23 mouse cellular contexts compared by ENCODE assay signal in the genomic region with DNA sequence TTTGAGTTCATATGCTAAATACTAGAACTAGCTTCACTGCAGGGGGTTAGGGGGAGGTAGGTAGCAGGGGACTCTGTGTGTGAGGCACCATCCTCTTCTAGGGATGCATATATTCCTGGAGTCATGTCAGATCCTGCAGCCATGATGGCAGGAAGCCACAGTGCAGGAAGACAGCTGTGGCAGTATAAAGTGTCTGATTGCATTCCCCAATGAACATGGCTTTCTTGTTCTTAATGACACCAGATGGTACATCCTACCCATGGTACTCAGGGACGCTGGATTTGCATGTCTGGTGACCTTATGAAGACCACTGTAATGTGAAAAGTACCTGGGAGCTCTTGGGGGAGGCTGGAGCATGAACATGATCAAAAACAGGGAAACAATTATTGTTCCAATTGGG.
DNase-seq lines count a peak whose midpoint lies in the region; ATAC-seq lines count a peak whose summit lies in the region.
"Had no signal": no experiment of that assay in that cellular context is flagged by ENCODE, and none has a peak within 500 bp of the region (broad histone marks: within the 10 kb centered on the region; RNA-seq: fewer than 3 reads in every experiment).

No protein-coding gene starts in this region.

- intact Hi-C loops in left cerebral cortex, postnatal 4 days (cut with DNase I) = no loop called here
- intact Hi-C loops in left cerebral cortex, postnatal 10 days (cut with DNase I) = no loop called here

- no peak for DNase-seq in hindbrain, embryonic 10.5 days (ENCODE audit: low spot score)
- DNase-seq in left cerebral cortex, postnatal 4 days = peak; percentile 62
- DNase-seq in left cerebral cortex, postnatal 10 days (ENCODE audit: extremely low spot score in 1 of 2, low spot score in 2 of 2) = no peak
- DNase-seq in thymus, postnatal 0 days (ENCODE audit: low spot score) = no peak
- DNase-seq: adrenal gland, postnatal 25 days; cerebellum, adult 9-10 months; kidney, adult 9 months; kidney, postnatal 25 days; liver, postnatal 0 days; right cerebral cortex, adult 18-20 months; right cerebral cortex, postnatal 4 days; thymus, postnatal 36 days had no signal

- H3K4me3 ChIP-seq in hindbrain, embryonic 13.5 days = no peak overlapping the region
- H3K4me3 ChIP-seq in hindbrain, embryonic 10.5 days = no peak overlapping the region
- no peak overlapping the region for H3K4me3 ChIP-seq in hindbrain, embryonic 16.5 days (ENCODE audit: low read length)
- no peak overlapping the region for H3K4me3 ChIP-seq in neural tube, embryonic 14.5 days (ENCODE audit: low read depth, low read length)
- H3K4me3 ChIP-seq: embryonic facial prominence, embryonic 13.5 days; forebrain, embryonic 15.5 days; heart, embryonic 10.5 days; limb, embryonic 12.5 days had no signal

- no peaks in the 10 kb centered on the region for H3K36me3 ChIP-seq in hindbrain, embryonic 13.5 days
- H3K36me3 ChIP-seq in hindbrain, embryonic 10.5 days = no peaks in the 10 kb centered on the region
- no peaks in the 10 kb centered on the region for H3K36me3 ChIP-seq in hindbrain, embryonic 16.5 days (ENCODE audit: control insufficient read depth, insufficient read depth, low read length)
- H3K36me3 ChIP-seq in neural tube, embryonic 14.5 days (ENCODE audit: control insufficient read depth, insufficient read depth, low read length) = no peaks in the 10 kb centered on the region
- H3K36me3 ChIP-seq: embryonic facial prominence, embryonic 13.5 days; forebrain, embryonic 15.5 days; heart, embryonic 10.5 days; limb, embryonic 12.5 days had no signal

- 58% methylated on average over 1 of the region's 1 CpGs for WGBS in hindbrain, embryonic 13.5 days
- WGBS in hindbrain, embryonic 10.5 days = 81% methylated on average over 1 of the region's 1 CpGs
- 52% methylated on average over 1 of the region's 1 CpGs for WGBS in hindbrain, embryonic 16.5 days
- 47% methylated on average over 1 of the region's 1 CpGs for WGBS in neural tube, embryonic 14.5 days

- no peaks in the 10 kb centered on the region for H3K4me1 ChIP-seq in hindbrain, embryonic 13.5 days (replicated peaks)
- no peaks in the 10 kb centered on the region for H3K4me1 ChIP-seq in hindbrain, embryonic 10.5 days (replicated peaks)
- H3K4me1 ChIP-seq in hindbrain, embryonic 16.5 days (ENCODE audit: control insufficient read depth, insufficient read depth, low read depth, low read length) = no peaks in the 10 kb centered on the region
- no peaks in the 10 kb centered on the region for H3K4me1 ChIP-seq in neural tube, embryonic 14.5 days (ENCODE audit: control insufficient read depth, insufficient read depth, low read length)
- H3K4me1 ChIP-seq: embryonic facial prominence, embryonic 13.5 days; forebrain, embryonic 15.5 days; heart, embryonic 10.5 days; limb, embryonic 12.5 days had no signal

- H3K9me3 ChIP-seq in hindbrain, embryonic 13.5 days = no peaks in the 10 kb centered on the region
- no peaks in the 10 kb centered on the region for H3K9me3 ChIP-seq in hindbrain, embryonic 10.5 days
- no peaks in the 10 kb centered on the region for H3K9me3 ChIP-seq in hindbrain, embryonic 16.5 days (ENCODE audit: control insufficient read depth, low read length)
- no peaks in the 10 kb centered on the region for H3K9me3 ChIP-seq in neural tube, embryonic 14.5 days (ENCODE audit: control insufficient read depth, low read length)
- H3K9me3 ChIP-seq: embryonic facial prominence, embryonic 13.5 days; forebrain, embryonic 15.5 days; heart, embryonic 10.5 days; limb, embryonic 12.5 days had no signal

- no peak overlapping the region for H3K9ac ChIP-seq in hindbrain, embryonic 13.5 days
- no peak overlapping the region for H3K9ac ChIP-seq in hindbrain, embryonic 16.5 days (ENCODE audit: low read depth, low read length)
- H3K9ac ChIP-seq in neural tube, embryonic 14.5 days (replicated peaks; ENCODE audit: low read depth, low read length) = no peak overlapping the region
- H3K9ac ChIP-seq: embryonic facial prominence, embryonic 13.5 days; forebrain, embryonic 15.5 days; limb, embryonic 12.5 days; liver, postnatal 0 days had no signal

- peak overlapping the region; percentile 40; the same call in 1 of the 2 replicates for H3K27ac ChIP-seq in hindbrain, embryonic 13.5 days
- no peak overlapping the region for H3K27ac ChIP-seq in hindbrain, embryonic 10.5 days
- no peak overlapping the region for H3K27ac ChIP-seq in hindbrain, embryonic 16.5 days (ENCODE audit: low read depth, low read length)
- no peak overlapping the region for H3K27ac ChIP-seq in neural tube, embryonic 14.5 days (ENCODE audit: low read depth, low read length)
- H3K27ac ChIP-seq: embryonic facial prominence, embryonic 13.5 days; forebrain, embryonic 15.5 days; heart, embryonic 10.5 days; limb, embryonic 12.5 days; macrophage had no signal

- no peak overlapping the region for H3K4me2 ChIP-seq in hindbrain, embryonic 13.5 days
- no peak overlapping the region for H3K4me2 ChIP-seq in hindbrain, embryonic 16.5 days (ENCODE audit: low read length)
- no peak overlapping the region for H3K4me2 ChIP-seq in neural tube, embryonic 14.5 days (ENCODE audit: low read depth, low read length)
- H3K4me2 ChIP-seq: embryonic facial prominence, embryonic 13.5 days; forebrain, embryonic 15.5 days; limb, embryonic 12.5 days; liver, embryonic 11.5 days had no signal

- H3K27me3 ChIP-seq in hindbrain, embryonic 13.5 days = no peaks in the 10 kb centered on the region
- no peaks in the 10 kb centered on the region for H3K27me3 ChIP-seq in hindbrain, embryonic 10.5 days (ENCODE audit: insufficient read depth, poor library complexity, severe bottlenecking)
- no peaks in the 10 kb centered on the region for H3K27me3 ChIP-seq in hindbrain, embryonic 16.5 days (replicated peaks; ENCODE audit: control insufficient read depth, insufficient read depth, low read length)
- H3K27me3 ChIP-seq in neural tube, embryonic 14.5 days (ENCODE audit: control insufficient read depth, insufficient read depth, low read length) = no peaks in the 10 kb centered on the region
- H3K27me3 ChIP-seq: embryonic facial prominence, embryonic 13.5 days; forebrain, embryonic 15.5 days; limb, embryonic 12.5 days had no signal

- peak; percentile 46; the same call in 1 of the 2 replicates for ATAC-seq in hindbrain, embryonic 13.5 days (ENCODE audit: low FRiP score)
- ATAC-seq in hindbrain, embryonic 16.5 days = peak; percentile 77
- ATAC-seq in neural tube, embryonic 14.5 days (ENCODE audit: low read depth) = peak; percentile 71; the same call in 1 of the 2 replicates
- ATAC-seq: forebrain, embryonic 15.5 days; intestine, embryonic 16.5 days; liver, postnatal 0 days; lung, postnatal 0 days had no signal
